Mouse (Mus musculus): ENCODE measurements around the gene Ttc22.

- TF ChIP-seq POLR2A (IDR thresholded peaks at IDR 0.05; ENCODE audit: borderline replicate concordance, low read depth, low read length) (no peak), CTCF (IDR thresholded peaks at IDR 0.05; ENCODE audit: low read depth, low read length) (no peak)
These were observed 54.5 kb downstream of the Ttc22 start for GRCm38 (mm10) chr4:106676749-106677148.

Measured in bone marrow macrophage, adult 2 months (primary cell).